Mouse (Mus musculus): Measurements from ENCODE around the gene Aim2.

DNA sequence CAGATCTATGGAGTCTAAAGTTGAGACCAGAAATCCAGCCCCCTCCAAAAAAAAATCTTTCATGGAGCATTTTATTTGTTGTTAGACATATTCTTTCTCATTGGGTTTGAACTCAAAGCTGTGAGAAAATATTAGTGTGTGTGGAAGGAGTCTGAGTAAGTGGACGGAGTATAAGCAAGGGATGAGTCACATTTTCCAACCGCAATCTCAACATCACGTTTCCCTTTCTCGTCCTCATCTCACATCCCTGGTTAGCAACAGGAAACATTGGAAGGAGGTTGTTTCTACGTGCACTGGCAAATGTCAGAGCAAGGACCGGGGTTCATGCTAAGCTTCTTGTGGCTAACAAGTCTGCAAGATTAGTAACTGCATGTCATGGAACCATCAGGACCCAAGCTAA is 41.1 kb downstream of the Aim2 start:
- no peak for TF ChIP-seq CTCF (IDR thresholded peaks at IDR 0.05; ENCODE audit: control insufficient read depth, insufficient read depth, insufficient read length)
- TF ChIP-seq USF1 (IDR thresholded peaks at IDR 0.05; ENCODE audit: low read depth): no peak
- TF ChIP-seq CEBPB (IDR thresholded peaks at IDR 0.05; ENCODE audit: low read depth): no peak
- no peak for TF ChIP-seq MAX (IDR thresholded peaks at IDR 0.05)
- no peak for TF ChIP-seq MYOD1 (IDR thresholded peaks at IDR 0.05; ENCODE audit: control insufficient read depth, insufficient read length, low read depth)
- no peak for TF ChIP-seq MYOG (IDR thresholded peaks at IDR 0.05; ENCODE audit: control insufficient read depth, extremely low read depth, insufficient read length)
- TF ChIP-seq FOSL1 (IDR thresholded peaks at IDR 0.05; ENCODE audit: insufficient read depth, low read length, poor library complexity, severe bottlenecking): no peak
